Mouse (Mus musculus): ENCODE data around the gene Trim44.

DNA sequence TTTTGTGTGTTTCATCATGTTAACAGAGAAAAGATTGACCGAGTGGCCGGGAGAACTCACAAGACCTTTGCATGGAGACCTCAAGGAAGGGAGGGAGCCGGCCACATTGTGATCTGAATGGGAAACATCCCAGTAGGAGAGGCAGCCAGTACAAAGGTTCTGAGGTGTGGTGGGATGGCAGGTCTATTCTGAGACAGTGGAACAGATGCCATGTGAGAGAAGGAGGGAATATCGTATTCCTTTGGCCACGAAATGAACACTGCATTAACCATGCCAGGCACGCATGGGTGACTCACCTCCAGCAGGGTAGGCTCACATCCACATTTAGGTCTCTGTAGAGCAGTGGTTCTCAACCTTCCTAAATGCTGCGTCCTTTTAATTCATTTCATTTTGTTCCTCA lies 154.4 kb downstream of the Trim44 start:
- TF ChIP-seq CTCF (IDR thresholded peaks at IDR 0.05; ENCODE audit: insufficient read depth, low read depth, low read length) (no peak), POLR2A (IDR thresholded peaks at IDR 0.05; ENCODE audit: insufficient read depth, low read depth, low read length) (no peak)
